Mouse (Mus musculus) frontal cortex, postnatal 10 days (tissue): ENCODE measurements at regions not wholly inside any gene's neighbourhood (a gene's known extent, or its start where the extent isn't known, plus 50 kb on each side); places are given as distances from the start of the nearest gene placed in this dataset.

Experiments
- DNase-seq, 2 experiments: peaks; one replicate each; pipeline ENCODE4 v3.0.0; 2022; ENCODE audit warnings: low spot score in 2 of 2, mixed read lengths in 1 of 2

GRCm38 (mm10) chr12:9176198-9176597 lies 146.4 kb downstream of the Ttc32 start:
- DNase-seq, result no peak

GRCm38 (mm10) chr12:9178626-9179025 lies 148.8 kb downstream of the Ttc32 start:
- no peak for DNase-seq

- no peak for DNase-seq
Observed at GRCm38 (mm10) chr12:9180677-9181076, 150.9 kb downstream of the Ttc32 start.

- DNase-seq, result no peak
Observed at GRCm38 (mm10) chr12:9191721-9192120, 161.9 kb downstream of the Ttc32 start.

- no peak for DNase-seq
Observed at GRCm38 (mm10) chr12:9199321-9199720, 169.5 kb downstream of the Ttc32 start.

- no peak for DNase-seq
Observed at GRCm38 (mm10) chr12:9212211-9212610, 182.4 kb downstream of the Ttc32 start.

- DNase-seq, result no peak
Observed at GRCm38 (mm10) chr12:9224971-9225370, 195.2 kb downstream of the Ttc32 start.

GRCm38 (mm10) chr12:9227901-9228300 lies 198.1 kb downstream of the Ttc32 start:
- no peak for DNase-seq

GRCm38 (mm10) chr12:9228486-9228885 lies 198.7 kb downstream of the Ttc32 start:
- DNase-seq, result no peak

GRCm38 (mm10) chr12:9229981-9230380 lies 200.2 kb downstream of the Ttc32 start:
- no peak for DNase-seq

GRCm38 (mm10) chr12:9230576-9230975 lies 200.8 kb downstream of the Ttc32 start:
- no peak for DNase-seq

- DNase-seq, result no peak
Observed at GRCm38 (mm10) chr12:9232431-9232830, 202.6 kb downstream of the Ttc32 start.

- DNase-seq, result no peak
Observed at GRCm38 (mm10) chr12:9235866-9236265, 206.1 kb downstream of the Ttc32 start.

GRCm38 (mm10) chr12:9237538-9237937 lies 207.7 kb downstream of the Ttc32 start:
- no peak for DNase-seq

GRCm38 (mm10) chr12:9237955-9238354 lies 208.2 kb downstream of the Ttc32 start:
- no peak for DNase-seq

GRCm38 (mm10) chr12:9247506-9247905 lies 217.7 kb downstream of the Ttc32 start:
- DNase-seq, result no peak

GRCm38 (mm10) chr12:9251772-9252171 lies 222.0 kb downstream of the Ttc32 start:
- DNase-seq, result peak; percentile 9 to 19

- DNase-seq, result no peak
Observed at GRCm38 (mm10) chr12:9253306-9254074, 223.7 kb downstream of the Ttc32 start.

- DNase-seq, result no peak
Observed at GRCm38 (mm10) chr12:9254301-9254860, 224.6 kb downstream of the Ttc32 start.

GRCm38 (mm10) chr12:9255661-9256486 lies 226.1 kb downstream of the Ttc32 start:
- no peak for DNase-seq

- no peak for DNase-seq
Observed at GRCm38 (mm10) chr12:9256487-9256820, 226.7 kb downstream of the Ttc32 start.

- no peak for DNase-seq
Observed at GRCm38 (mm10) chr12:9258221-9258620, 228.4 kb downstream of the Ttc32 start.

- no peak for DNase-seq
Observed at GRCm38 (mm10) chr12:9261662-9262061, 231.9 kb downstream of the Ttc32 start.
